Mouse (Mus musculus): ENCODE results near the gene Cyth2. TPM values are rescaled to one million over a fixed set of nuclear protein-coding genes. Genes with fewer than 3 reads are reported as not detected.

Cyth2 gene
- 135 and 136 TPM in 2 replicates for polyA plus RNA-seq (2021; fragmentation: Nextera tagmentation)
- long read RNA-seq, experiment 1, transcript Cyth2-203 (12 exons, 1,512 nt) = major isoform, 118 of 181 reads
- long read RNA-seq, experiment 1, transcript Cyth2-202 (12 exons, 2,519 nt) = minor isoform, 41 of 181 reads
- long read RNA-seq, experiment 1, partial matches to known transcripts = 12 of 181 reads
- long read RNA-seq, experiment 1, other reads (novel, unspliced or antisense) = 6 of 181 reads
- long read RNA-seq, experiment 2, transcript Cyth2-201 (12 exons, 2,527 nt) = minor isoform, 17 of 528 reads
- long read RNA-seq, experiment 2, transcript Cyth2-203 (12 exons, 1,512 nt) = major isoform, 376 of 528 reads
- long read RNA-seq, experiment 2, transcript Cyth2-202 (12 exons, 2,519 nt) = minor isoform, 114 of 528 reads
- long read RNA-seq, experiment 2, partial matches to known transcripts = 2 of 528 reads
- long read RNA-seq, experiment 2, other reads (novel, unspliced or antisense) = 19 of 528 reads

GRCm38 (mm10) chr7:45813787-45814779 lies at the start of gene Cyth2:
Gene Cyth2, minus strand, starts transcription at chr7:45814581.

GRCm38 (mm10) chr7:45830427-45831127 lies 16.2 kb upstream of the Cyth2 start, which contains the start of gene Grwd1:
Gene Grwd1, minus strand, starts transcription at chr7:45830944.

DNA sequence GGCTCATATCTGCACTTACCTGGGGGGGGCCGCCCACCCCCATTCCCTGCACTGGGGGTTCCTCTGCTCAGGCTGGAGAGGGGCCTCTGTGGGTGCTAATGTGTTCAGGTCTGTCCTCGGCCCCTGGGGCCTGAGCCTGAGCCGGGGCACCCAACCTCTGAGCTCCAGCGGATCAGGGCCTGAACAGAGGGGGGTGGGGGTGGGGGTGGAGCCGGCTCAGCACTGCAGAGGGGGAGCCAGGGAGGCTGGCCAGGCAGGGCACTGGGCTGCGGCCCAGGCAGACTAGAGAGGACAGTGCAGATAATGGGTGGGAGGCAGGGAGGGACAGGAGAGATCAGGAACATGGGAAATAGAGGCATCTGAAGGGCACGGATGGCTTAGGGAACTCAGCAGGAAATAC lies 10.2 kb upstream of the Cyth2 start, which contains the start of gene Kcnj14:
Kcnj14 (minus strand) TSS at position 185 of the 400 bp plus-strand sequence.

DNA sequence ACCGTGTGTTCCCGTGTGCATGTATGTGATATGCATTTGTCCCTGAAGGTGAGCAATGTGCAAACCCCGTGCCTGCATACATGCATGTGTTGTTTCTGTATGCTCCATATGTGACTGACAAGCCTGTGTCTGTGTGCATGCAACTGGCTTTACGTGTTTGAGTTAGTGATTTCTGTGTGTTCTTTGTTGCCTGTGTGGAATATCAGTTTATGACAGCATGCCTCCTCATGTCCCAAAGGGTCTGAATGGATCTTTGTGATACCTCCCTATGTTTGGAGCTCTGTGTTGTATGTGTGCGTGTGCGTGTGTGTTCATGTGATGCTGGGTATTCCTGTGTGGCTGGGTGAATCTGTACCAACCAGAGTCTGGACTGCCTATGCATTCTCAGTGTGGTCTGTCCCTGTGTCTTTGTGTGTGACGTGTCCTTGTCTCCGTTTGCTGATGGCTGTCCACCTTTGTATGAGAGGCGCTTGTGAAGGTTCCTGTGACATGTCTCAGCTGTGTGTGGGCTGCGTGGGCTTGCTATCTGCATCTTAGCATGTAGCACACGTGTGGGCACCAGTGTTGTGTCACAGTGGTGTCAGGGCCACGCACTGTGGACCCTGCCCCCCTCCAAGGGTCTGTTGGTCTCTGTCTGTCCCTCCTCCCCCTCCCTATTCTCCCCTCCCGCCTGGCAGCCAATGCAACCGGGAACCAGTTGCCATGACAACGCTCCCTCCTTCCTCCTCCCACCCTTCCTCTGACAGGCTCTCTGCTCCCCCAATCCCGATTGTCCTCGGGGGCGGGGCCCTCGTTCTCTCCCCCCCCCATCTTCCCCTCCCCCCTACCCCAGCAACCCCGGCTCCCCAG lies 29.6 kb downstream of the Cyth2 start, which contains the start of gene Sult2b1:
Sult2b1 (minus strand) TSS at position 146 of the 849 bp plus-strand sequence.

GRCm38 (mm10) chr7:45783511-45784091 lies 30.8 kb downstream of the Cyth2 start, which contains the start of gene Lmtk3:
Gene Lmtk3, plus strand, starts transcription at chr7:45783738.

Other genes with a start within 250 kb of the Cyth2 start
- gene Bcat2, start 244.4 kb downstream of the Cyth2 start, polyA plus RNA-seq (2021; fragmentation: Nextera tagmentation) = 7.0 and 8.5 TPM in 2 replicates
- gene Fgf21, start 199.1 kb downstream of the Cyth2 start, polyA plus RNA-seq (2021; fragmentation: Nextera tagmentation) = not detected in 2 replicates
- gene Fut1, start 197.3 kb downstream of the Cyth2 start, polyA plus RNA-seq (2021; fragmentation: Nextera tagmentation) = 0.08 TPM in 1 of 2 replicates, not detected in the other
- gene Izumo1, start 192.8 kb downstream of the Cyth2 start, polyA plus RNA-seq (2021; fragmentation: Nextera tagmentation) = 0.09 TPM in 1 of 2 replicates, not detected in the other
- 2.3 and 3.1 TPM in 2 replicates for gene Rasip1, start 187.1 kb downstream of the Cyth2 start, polyA plus RNA-seq (2021; fragmentation: Nextera tagmentation)
- gene Mamstr, start 174.6 kb downstream of the Cyth2 start, polyA plus RNA-seq (2021; fragmentation: Nextera tagmentation) = 1.1 and 1.2 TPM in 2 replicates
- gene Fut2, start 148.2 kb downstream of the Cyth2 start, polyA plus RNA-seq (2021; fragmentation: Nextera tagmentation) = 0.10 and 0.16 TPM in 2 replicates
- gene Ntn5, start 130.6 kb downstream of the Cyth2 start, polyA plus RNA-seq (2021; fragmentation: Nextera tagmentation) = 5.2 and 6.6 TPM in 2 replicates
- 0.15 and 0.36 TPM in 2 replicates for gene Sec1, start 120.2 kb downstream of the Cyth2 start, polyA plus RNA-seq (2021; fragmentation: Nextera tagmentation)
- gene Car11, start 114.7 kb downstream of the Cyth2 start, polyA plus RNA-seq (2021; fragmentation: Nextera tagmentation) = 39.6 and 49.9 TPM in 2 replicates
- gene Dbp, start 109.5 kb downstream of the Cyth2 start, polyA plus RNA-seq (2021; fragmentation: Nextera tagmentation) = 49.2 and 52.8 TPM in 2 replicates
- 357 and 361 TPM in 2 replicates for gene Rpl18, start 99.1 kb downstream of the Cyth2 start, polyA plus RNA-seq (2021; fragmentation: Nextera tagmentation)
- gene Sphk2, start 96.6 kb downstream of the Cyth2 start, polyA plus RNA-seq (2021; fragmentation: Nextera tagmentation) = 5.5 and 6.1 TPM in 2 replicates
- 0.09 TPM in 1 of 2 replicates, not detected in the other for gene Fam83e, start 93.4 kb downstream of the Cyth2 start, polyA plus RNA-seq (2021; fragmentation: Nextera tagmentation)
- gene Spaca4, start 88.8 kb downstream of the Cyth2 start, polyA plus RNA-seq (2021; fragmentation: Nextera tagmentation) = not detected in 2 replicates
- 6.9 and 9.4 TPM in 2 replicates for gene Lmtk3, start 30.8 kb downstream of the Cyth2 start, polyA plus RNA-seq (2021; fragmentation: Nextera tagmentation)
- gene Sult2b1, start 29.9 kb downstream of the Cyth2 start, polyA plus RNA-seq (2021; fragmentation: Nextera tagmentation) = 20.6 and 22.7 TPM in 2 replicates
- gene Kcnj14, start 10.2 kb upstream of the Cyth2 start, polyA plus RNA-seq (2021; fragmentation: Nextera tagmentation) = 1.5 and 2.2 TPM in 2 replicates
- 23.8 and 25.5 TPM in 2 replicates for gene Grwd1, start 16.4 kb upstream of the Cyth2 start, polyA plus RNA-seq (2021; fragmentation: Nextera tagmentation)
- 44.4 and 48.6 TPM in 2 replicates for gene Kdelr1, start 58.2 kb upstream of the Cyth2 start, polyA plus RNA-seq (2021; fragmentation: Nextera tagmentation)
- gene Grin2d, start 63.8 kb upstream of the Cyth2 start, polyA plus RNA-seq (2021; fragmentation: Nextera tagmentation) = 0.59 and 0.88 TPM in 2 replicates
- gene Syngr4, start 82.1 kb upstream of the Cyth2 start, polyA plus RNA-seq (2021; fragmentation: Nextera tagmentation) = not detected in 2 replicates
- gene Tmem143, start 82.4 kb upstream of the Cyth2 start, polyA plus RNA-seq (2021; fragmentation: Nextera tagmentation) = 2.6 and 3.3 TPM in 2 replicates
- 6.8 and 8.2 TPM in 2 replicates for gene Emp3, start 106.8 kb upstream of the Cyth2 start, polyA plus RNA-seq (2021; fragmentation: Nextera tagmentation)
- gene Ccdc114, start 109.5 kb upstream of the Cyth2 start, polyA plus RNA-seq (2021; fragmentation: Nextera tagmentation) = 1.2 and 2.6 TPM in 2 replicates
- 0.10 and 0.13 TPM in 2 replicates for gene Abcc6, start 215.7 kb upstream of the Cyth2 start, polyA plus RNA-seq (2021; fragmentation: Nextera tagmentation)
- gene Nomo1, start 219.1 kb upstream of the Cyth2 start, polyA plus RNA-seq (2021; fragmentation: Nextera tagmentation) = 21.3 and 22.8 TPM in 2 replicates